Mouse (Mus musculus) embryo, embryonic 9.5 days (tissue): ENCODE measurements at regions not wholly inside any gene's neighbourhood (a gene's known extent, or its start where the extent isn't known, plus 50 kb on each side); places are given as distances from the start of the nearest gene placed in this dataset.
A peak's percentile ranks its signal among the peaks of the same experiment; 100 is the strongest.

Source experiments
- DNase-seq: peaks from one replicate; pipeline ENCODE4 v3.0.0-alpha.2; 2017; ENCODE audit errors: extremely low spot score

GRCm38 (mm10) chr13:52702201-52702611, 119.2 kb downstream of the Syk start:
- DNase-seq = peak; percentile 29

GRCm38 (mm10) chr13:52703401-52704164, 120.6 kb downstream of the Syk start:
- DNase-seq = peak; percentile 62

GRCm38 (mm10) chr13:52704673-52705072, 121.7 kb downstream of the Syk start:
- no peak for DNase-seq

GRCm38 (mm10) chr13:52709580-52709979, 126.6 kb downstream of the Syk start:
- DNase-seq = no peak

GRCm38 (mm10) chr13:52711713-52712369, 128.9 kb downstream of the Syk start:
- DNase-seq = peak; percentile 85

- DNase-seq = no peak
Observed at GRCm38 (mm10) chr13:52721463-52721862, 138.5 kb downstream of the Syk start.

- DNase-seq = no peak
Observed at GRCm38 (mm10) chr13:52722718-52723117, 139.7 kb downstream of the Syk start.

- no peak for DNase-seq
Observed at GRCm38 (mm10) chr13:52726043-52726442, 143.1 kb downstream of the Syk start.

GRCm38 (mm10) chr13:52726525-52726924, 143.6 kb downstream of the Syk start:
- no peak for DNase-seq

GRCm38 (mm10) chr13:52735453-52735933, 152.5 kb downstream of the Syk start:
- DNase-seq = no peak

GRCm38 (mm10) chr13:52735934-52736523, 153.1 kb downstream of the Syk start:
- no peak for DNase-seq

GRCm38 (mm10) chr13:52738095-52738660, 155.2 kb downstream of the Syk start:
- DNase-seq = no peak

GRCm38 (mm10) chr13:52741371-52741770, 158.4 kb downstream of the Syk start:
- no peak for DNase-seq

- DNase-seq = no peak
Observed at GRCm38 (mm10) chr13:52756005-52756404, 173.0 kb downstream of the Syk start.

- peak; percentile 21 for DNase-seq
Observed at GRCm38 (mm10) chr13:52765508-52766181, 163.8 kb downstream of the Auh start.

- no peak for DNase-seq
Observed at GRCm38 (mm10) chr13:52766236-52766635, 163.2 kb downstream of the Auh start.

GRCm38 (mm10) chr13:52769956-52770355, 159.5 kb downstream of the Auh start:
- no peak for DNase-seq

GRCm38 (mm10) chr13:52771518-52771917, 158.0 kb downstream of the Auh start:
- no peak for DNase-seq

- no peak for DNase-seq
Observed at GRCm38 (mm10) chr13:52772081-52772480, 157.4 kb downstream of the Auh start.

GRCm38 (mm10) chr13:52777396-52778034, 152.0 kb downstream of the Auh start:
- DNase-seq = no peak

- DNase-seq = no peak
Observed at GRCm38 (mm10) chr13:52778848-52779247, 150.6 kb downstream of the Auh start.
